Mouse (Mus musculus): ENCODE data around the gene Gm17409. TPM values are rescaled to one million over a fixed set of nuclear protein-coding genes. Genes with fewer than 3 reads are reported as not detected.

The Gm17409 gene
- total RNA-seq (2012; rRNA removed) (not detected in 2 replicates), polyA plus RNA-seq (2012; ENCODE audit: insufficient read depth in 1 of 2, insufficient read length in 2 of 2, low read depth in 1 of 2, low replicate concordance in 2 of 2, missing spikeins in 1 of 2) (not detected)

DNA sequence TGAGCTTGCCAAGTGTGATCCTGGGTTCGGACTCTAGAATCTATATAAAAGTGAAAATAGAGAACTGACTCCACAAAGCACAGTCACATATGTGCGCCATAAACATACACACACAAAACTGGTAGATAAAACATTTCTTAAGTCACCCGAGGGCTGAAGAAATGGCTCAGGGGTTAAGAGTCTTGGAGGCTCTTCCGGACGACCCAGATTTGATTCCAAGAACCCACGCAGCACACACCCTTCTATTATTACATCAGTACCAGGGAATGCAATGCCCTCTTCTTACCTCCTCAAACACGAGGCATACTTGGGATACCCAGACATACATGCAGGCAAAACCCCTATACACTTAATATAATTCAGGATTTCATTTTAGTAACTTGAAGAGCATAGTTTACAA is at the start of gene Gm17409:
TSS of gene Gm17409 (plus strand) at position 301 of the 400 bp plus-strand sequence.
- Histone ChIP-seq H3K9ac (ENCODE audit: control insufficient read depth, low read depth, low read length, poor library complexity, severe bottlenecking) (no peak within 1 kb of the TSS), H3K4me1 (ENCODE audit: control insufficient read depth in 1 of 2, insufficient read depth in 2 of 2, low read length in 2 of 2) (no peaks in the 10 kb centered on the region), H3K4me3 (ENCODE audit: control insufficient read depth in 1 of 2, insufficient read depth in 1 of 2, low read depth in 2 of 2, low read length in 2 of 2) (no peak within 1 kb of the TSS), H3K27ac (ENCODE audit: control insufficient read depth, low read depth, low read length) (no peak within 1 kb of the TSS), H3K9me3 (replicated peaks; ENCODE audit: insufficient read depth, low read length) (no peaks in the 10 kb centered on the region), H3K36me3 (ENCODE audit: control insufficient read depth in 1 of 2, insufficient read depth in 2 of 2, low read length in 2 of 2) (no peaks in the 10 kb centered on the region), H3K79me2 (ENCODE audit: control insufficient read depth, insufficient read depth, low read length, poor library complexity) (no peaks in the 10 kb centered on the region), H3K27me3 (ENCODE audit: control insufficient read depth in 1 of 2, insufficient read depth in 2 of 2, low read length in 2 of 2) (no peaks in the 10 kb centered on the region)
- TF ChIP-seq USF2 (IDR thresholded peaks at IDR 0.05; ENCODE audit: borderline replicate concordance in 1 of 2, insufficient read depth in 1 of 2, low read depth in 1 of 2, low read length in 2 of 2) (no peak), ZC3H11A (IDR thresholded peaks at IDR 0.05; ENCODE audit: low read depth, low read length) (no peak), TAL1 (IDR thresholded peaks at IDR 0.05; ENCODE audit: low read length) (no peak), ZNF384 (IDR thresholded peaks at IDR 0.05; ENCODE audit: low read depth, low read length) (no peak), EP300 (IDR thresholded peaks at IDR 0.05; ENCODE audit: low read depth in 1 of 2, low read length in 2 of 2) (no peak), SIN3A (IDR thresholded peaks at IDR 0.05; ENCODE audit: low read length) (no peak), CHD1 (IDR thresholded peaks at IDR 0.05; ENCODE audit: low read depth, low read length) (no peak), MAZ (IDR thresholded peaks at IDR 0.05; ENCODE audit: low read depth, low read length) (no peak), MEF2A (IDR thresholded peaks at IDR 0.05; ENCODE audit: extremely low read depth, insufficient replicate concordance, low read depth, low read length, poor library complexity, severe bottlenecking) (no peak), POLR2A (IDR thresholded peaks at IDR 0.05; ENCODE audit: control insufficient read depth in 1 of 2, insufficient read depth in 1 of 2, low read depth in 1 of 2, low read length in 2 of 2, poor library complexity in 1 of 2) (no peak)
- DNase-seq (ENCODE audit: low read depth, low spot score) = no peak

DNA sequence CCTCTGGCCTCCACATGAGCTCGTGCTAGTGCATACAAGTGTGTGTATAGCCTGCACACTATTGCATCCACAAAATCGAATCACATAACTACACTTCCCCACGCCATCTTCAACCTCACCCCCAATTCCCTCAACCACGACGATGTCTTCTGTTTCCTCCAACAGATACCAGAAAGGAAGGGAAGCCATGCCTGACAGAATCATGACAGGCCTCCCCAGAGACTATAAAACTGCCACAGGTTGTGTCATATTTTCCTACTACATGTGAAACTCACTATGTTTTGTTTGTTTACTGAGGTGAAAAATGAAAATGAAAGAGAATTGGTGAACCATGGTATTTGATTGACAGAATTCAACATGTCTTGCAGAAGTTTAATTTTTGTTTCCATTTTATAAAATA is 46.6 kb upstream of the Gm17409 start:
- H3K4me3 ChIP-seq (ENCODE audit: control insufficient read depth in 1 of 2, insufficient read depth in 1 of 2, low read depth in 2 of 2, low read length in 2 of 2) = no peak overlapping the region

DNA sequence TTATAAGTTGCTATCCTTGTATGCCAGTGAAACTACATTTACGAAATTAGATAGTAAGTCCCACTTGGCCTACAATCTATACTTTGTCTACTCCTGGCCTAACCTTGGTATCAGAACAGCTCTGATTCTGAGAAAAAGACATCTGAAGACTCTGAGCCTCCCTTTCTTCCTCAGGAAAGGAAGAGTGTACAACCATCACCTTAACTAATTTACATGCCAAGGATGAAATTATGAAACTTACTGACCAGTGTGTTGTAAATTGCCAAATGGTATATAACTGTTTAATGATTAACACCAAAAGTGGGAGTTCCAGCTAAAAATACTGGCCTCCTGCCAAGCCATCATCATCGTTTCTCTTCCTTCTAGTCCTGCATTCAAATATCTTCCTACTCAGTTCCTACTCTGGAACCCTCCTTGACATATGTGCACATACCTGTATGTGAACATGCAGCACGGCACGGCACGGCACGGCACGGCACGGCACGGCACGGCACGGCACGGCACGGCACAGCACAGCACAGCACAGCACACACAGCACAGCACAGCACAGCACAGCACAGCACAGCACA is 44.4 kb upstream of the Gm17409 start:
- TF ChIP-seq ZNF384 (IDR thresholded peaks at IDR 0.05; ENCODE audit: low read depth, low read length) (no peak), TBP (IDR thresholded peaks at IDR 0.05; ENCODE audit: low read depth, low read length) (no peak), E2F4 (IDR thresholded peaks at IDR 0.05; ENCODE audit: borderline replicate concordance, low read depth, low read length) (no peak), RAD21 (IDR thresholded peaks at IDR 0.05; ENCODE audit: low read depth, low read length) (no peak), ETS1 (IDR thresholded peaks at IDR 0.05; ENCODE audit: low read depth, low read length) (no peak), GATA1 (IDR thresholded peaks at IDR 0.05; ENCODE audit: low read depth, low read length) (no peak), ZKSCAN1 (IDR thresholded peaks at IDR 0.05; ENCODE audit: low read depth, low read length) (no peak), MAX (IDR thresholded peaks at IDR 0.05; ENCODE audit: low read length) (no peak), ELF1 (IDR thresholded peaks at IDR 0.05; ENCODE audit: low read depth, low read length) (no peak), NELFE (IDR thresholded peaks at IDR 0.05; ENCODE audit: low read depth, low read length) (no peak), POLR2AphosphoS5 (IDR thresholded peaks at IDR 0.05; ENCODE audit: borderline replicate concordance, low read depth, low read length) (no peak), KAT2A (conservative IDR thresholded peaks at IDR 0.05; ENCODE audit: low read depth, low read length) (no peak), POLR2AphosphoS2 (IDR thresholded peaks at IDR 0.05; ENCODE audit: low read length) (no peak), CHD2 (IDR thresholded peaks at IDR 0.05; ENCODE audit: low read length) (no peak), JUND (IDR thresholded peaks at IDR 0.05; ENCODE audit: low read depth, low read length) (no peak)

More for the DNA sequence above, 46.6 kb upstream of the Gm17409 start:
- no peak for DNase-seq (ENCODE audit: low read depth, low spot score)
- no peaks in the 10 kb centered on the region for H3K4me1 ChIP-seq (ENCODE audit: control insufficient read depth in 1 of 2, insufficient read depth in 2 of 2, low read length in 2 of 2)
- H3K27me3 ChIP-seq (ENCODE audit: control insufficient read depth in 1 of 2, insufficient read depth in 2 of 2, low read length in 2 of 2) = no peaks in the 10 kb centered on the region
- no peaks in the 10 kb centered on the region for H3K9me3 ChIP-seq (replicated peaks; ENCODE audit: insufficient read depth, low read length)
- no peak overlapping the region for H3K27ac ChIP-seq (ENCODE audit: control insufficient read depth, low read depth, low read length)
- no peaks in the 10 kb centered on the region for H3K36me3 ChIP-seq (ENCODE audit: control insufficient read depth in 1 of 2, insufficient read depth in 2 of 2, low read length in 2 of 2)
- H3K79me2 ChIP-seq (ENCODE audit: control insufficient read depth, insufficient read depth, low read length, poor library complexity) = no peaks in the 10 kb centered on the region
- TF ChIP-seq ELF1 (IDR thresholded peaks at IDR 0.05; ENCODE audit: low read depth, low read length) (no peak), SIN3A (IDR thresholded peaks at IDR 0.05; ENCODE audit: low read length) (no peak)
- no peak overlapping the region for H3K9ac ChIP-seq (ENCODE audit: control insufficient read depth, low read depth, low read length, poor library complexity, severe bottlenecking)

More for the DNA sequence above, 44.4 kb upstream of the Gm17409 start:
- H3K27ac ChIP-seq (ENCODE audit: control insufficient read depth, low read depth, low read length) = no peak overlapping the region
- H3K4me1 ChIP-seq (ENCODE audit: control insufficient read depth in 1 of 2, insufficient read depth in 2 of 2, low read length in 2 of 2) = no peaks in the 10 kb centered on the region
- DNase-seq (ENCODE audit: low read depth, low spot score) = no peak
- H3K9me3 ChIP-seq (replicated peaks; ENCODE audit: insufficient read depth, low read length) = no peaks in the 10 kb centered on the region
- no peaks in the 10 kb centered on the region for H3K79me2 ChIP-seq (ENCODE audit: control insufficient read depth, insufficient read depth, low read length, poor library complexity)
- no peaks in the 10 kb centered on the region for H3K36me3 ChIP-seq (ENCODE audit: control insufficient read depth in 1 of 2, insufficient read depth in 2 of 2, low read length in 2 of 2)
- H3K9ac ChIP-seq (ENCODE audit: control insufficient read depth, low read depth, low read length, poor library complexity, severe bottlenecking) = no peak overlapping the region
- no peaks in the 10 kb centered on the region for H3K27me3 ChIP-seq (ENCODE audit: control insufficient read depth in 1 of 2, insufficient read depth in 2 of 2, low read length in 2 of 2)
- H3K4me3 ChIP-seq (ENCODE audit: control insufficient read depth in 1 of 2, insufficient read depth in 1 of 2, low read depth in 2 of 2, low read length in 2 of 2) = no peak overlapping the region
